Mouse (Mus musculus) Patski (cell line): ENCODE measurements at regions not wholly inside any gene's neighbourhood (a gene's known extent, or its start where the extent isn't known, plus 50 kb on each side); places are given as distances from the start of the nearest gene placed in this dataset.
A peak's percentile ranks its signal among the peaks of the same experiment; 100 is the strongest.

Experiments
- ATAC-seq: fragments of 100-300 bp; one replicate; pipeline ENCODE4 v1.8.0; 2021
- CTCF ChIA-PET: fragments of 350-600 bp; sonication (Branson Sonifier 250); formaldehyde crosslinking; loops from one replicate; lab custom pipeline; 2022; ENCODE audit warnings: inconsistent platforms; lab: Charles Lee
- POLR2A ChIA-PET: fragments of 350-600 bp; sonication (Branson Sonifier 250); formaldehyde crosslinking; loops from one replicate; lab custom pipeline; 2022; ENCODE audit warnings: antibody characterized with exemption, inconsistent platforms; lab: Charles Lee
- DNase-seq: peaks from one replicate; pipeline ENCODE4 v3.0.0-alpha.2; 2011; ENCODE audit warnings: low read depth, low spot score
- H3K27me3 ChIP-seq: fragments of 371-371 bp; one replicate; pipeline ENCODE4 v1.5.1; 2021
- CTCF ChIP-seq: fragments of 100-300 bp; IDR thresholded peaks from one replicate; pipeline ENCODE4 v1.5.1; 2021
- in situ Hi-C: fragments of 300-500 bp; cut with MboI; formaldehyde crosslinking; loops from 3 replicates; pipeline ENCODE4 v1.11.1; 2018; ENCODE audit warnings: low pct_unique_long_range_greater_than_20kb, mixed read lengths

- no peak for DNase-seq
- in situ Hi-C loops, result loop anchor here (5.0 kb wide), 1 partner anchor 482 kb away; no protein-coding TSS in a partner anchor
- CTCF ChIA-PET, result interaction anchor here (2.4 kb wide), 1 partner anchor 484 kb away, joined by 5 read pairs; no protein-coding TSS in a partner anchor
- TF ChIP-seq CTCF, result no peak
- no peak for ATAC-seq
- H3K27me3 ChIP-seq, result no peaks in the 10 kb centered on the region
- POLR2A ChIA-PET, result interaction anchor here (0.6 kb wide), 1 partner anchor 443 kb away, joined by 4 read pairs; no protein-coding TSS in a partner anchor
Measured at GRCm38 (mm10) chr9:41470010-41470409, 308.5 kb upstream of the Ubash3b start.

DNA sequence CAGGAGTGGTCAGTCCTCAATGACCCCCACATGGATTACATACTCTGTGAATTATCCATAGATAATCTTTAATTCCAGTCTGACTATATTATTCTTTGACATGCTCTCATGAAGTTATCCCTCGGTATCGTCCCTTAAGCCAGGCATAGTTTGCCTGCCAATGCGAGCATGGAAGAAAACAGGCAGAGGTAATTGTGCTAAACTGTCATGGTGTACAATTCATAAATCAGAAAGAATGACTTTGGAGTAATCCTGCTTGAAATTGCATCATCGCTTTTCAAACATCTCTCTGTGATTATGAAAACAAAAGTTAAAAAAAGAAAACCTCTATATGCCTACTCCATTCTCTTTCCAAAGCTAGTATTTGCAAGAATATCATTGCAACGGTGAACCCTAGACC is 307.9 kb upstream of the Ubash3b start:
- ChIA-PET POLR2A (interaction anchor here (0.6 kb wide), 1 partner anchor 443 kb away, joined by 4 read pairs; no protein-coding TSS in a partner anchor), CTCF (interaction anchor here (2.4 kb wide), 1 partner anchor 484 kb away, joined by 5 read pairs; no protein-coding TSS in a partner anchor)
- in situ Hi-C loops, result no loop called here
- no peak for TF ChIP-seq CTCF
- H3K27me3 ChIP-seq, result no peaks in the 10 kb centered on the region
- DNase-seq (no peak), ATAC-seq (no peak)

DNA sequence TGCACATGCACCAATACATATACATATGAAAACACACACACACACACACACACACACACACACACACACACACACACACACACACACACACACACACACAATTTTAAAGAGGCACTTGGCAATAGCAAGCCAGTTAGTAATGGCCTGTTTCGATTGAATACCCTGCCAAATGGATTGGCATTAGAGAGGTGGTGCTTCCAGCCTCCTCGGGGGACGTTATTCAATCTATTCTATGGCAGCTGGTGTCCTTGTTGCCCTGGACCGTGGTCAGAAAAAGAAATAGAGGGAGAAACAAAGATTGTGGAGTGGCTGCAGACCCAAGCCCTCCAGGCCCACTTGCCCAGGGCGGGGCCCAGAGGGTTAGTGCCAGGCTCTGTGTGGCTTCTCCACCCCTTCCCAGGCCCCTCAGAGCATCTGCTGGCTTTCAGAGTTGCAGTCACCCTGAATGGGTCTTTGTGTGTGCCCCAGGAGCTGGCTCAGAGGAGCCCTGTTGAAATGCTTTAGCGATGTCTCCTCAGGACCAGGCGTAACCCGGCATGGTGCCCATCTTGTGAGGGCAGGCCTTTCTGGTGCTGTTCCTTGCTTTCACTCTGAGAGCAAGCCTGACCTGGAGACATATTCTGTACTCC is 302.7 kb upstream of the Ubash3b start:
- in situ Hi-C loops, result loop anchor here (5.0 kb wide), 1 partner anchor 237 kb away; no protein-coding TSS in a partner anchor
- ChIA-PET POLR2A (interaction anchor here (0.6 kb wide), 1 partner anchor 179 kb away, joined by 4 read pairs; no protein-coding TSS in a partner anchor), CTCF (interaction anchor here (4.3 kb wide), 1 partner anchor 235 kb away, joined by 15 read pairs; no protein-coding TSS in a partner anchor)
- TF ChIP-seq CTCF, result no peak
- ATAC-seq (no peak), DNase-seq (no peak)
- no peaks in the 10 kb centered on the region for H3K27me3 ChIP-seq

- ChIA-PET POLR2A (no interaction called here), CTCF (interaction anchor here (0.6 to 4.3 kb wide), 9 partner anchors 12 to 492 kb away, joined by 3 to 15 read pairs (median 5); no protein-coding TSS in a partner anchor)
- TF ChIP-seq CTCF, result peak; percentile 92
- no peak for ATAC-seq
- H3K27me3 ChIP-seq, result no peaks in the 10 kb centered on the region
- in situ Hi-C loops, result loop anchor here (5.0 kb wide), 1 partner anchor 234 kb away; no protein-coding TSS in a partner anchor
- no peak for DNase-seq
Measured at GRCm38 (mm10) chr9:41461742-41462141, 300.2 kb upstream of the Ubash3b start.

GRCm38 (mm10) chr9:41460709-41461108 is 299.2 kb upstream of the Ubash3b start:
- no peak for TF ChIP-seq CTCF
- DNase-seq (no peak), ATAC-seq (no peak)
- ChIA-PET CTCF (interaction anchor here (0.9 to 4.3 kb wide), 4 partner anchors 13 to 493 kb away, joined by 3 to 15 read pairs (median 6); no protein-coding TSS in a partner anchor), POLR2A (no interaction called here)
- H3K27me3 ChIP-seq, result no peaks in the 10 kb centered on the region
- in situ Hi-C loops, result loop anchor here (5.0 kb wide), 1 partner anchor 233 kb away; no protein-coding TSS in a partner anchor

GRCm38 (mm10) chr9:41457003-41457402 is 295.5 kb upstream of the Ubash3b start:
- CTCF ChIA-PET, result no interaction called here
- in situ Hi-C loops, result no loop called here
- ATAC-seq, result no peak
- TF ChIP-seq CTCF, result no peak
- DNase-seq, result no peak
- no peaks in the 10 kb centered on the region for H3K27me3 ChIP-seq
- POLR2A ChIA-PET, result no interaction called here

- ChIA-PET CTCF (no interaction called here), POLR2A (interaction anchor here (0.6 kb wide), 1 partner anchor 366 kb away, joined by 8 read pairs; no protein-coding TSS in a partner anchor)
- in situ Hi-C loops, result no loop called here
- ATAC-seq, result no peak
- no peaks in the 10 kb centered on the region for H3K27me3 ChIP-seq
- TF ChIP-seq CTCF, result no peak
- DNase-seq, result no peak
Measured at GRCm38 (mm10) chr9:41451738-41452137, 290.2 kb upstream of the Ubash3b start.

GRCm38 (mm10) chr9:41449233-41449632 is 287.7 kb upstream of the Ubash3b start:
- no peak for TF ChIP-seq CTCF
- no peak for DNase-seq

GRCm38 (mm10) chr9:41447902-41448301 is 286.4 kb upstream of the Ubash3b start:
- no peaks in the 10 kb centered on the region for H3K27me3 ChIP-seq
- TF ChIP-seq CTCF, result no peak
- in situ Hi-C loops, result no loop called here
- ATAC-seq (no peak), DNase-seq (no peak)
- POLR2A ChIA-PET, result interaction anchor here (0.7 kb wide), 1 partner anchor 111 kb away, joined by 4 read pairs; no protein-coding TSS in a partner anchor
- CTCF ChIA-PET, result interaction anchor here (0.7 kb wide), 1 partner anchor 23 kb away, joined by 3 read pairs; no protein-coding TSS in a partner anchor

More at GRCm38 (mm10) chr9:41449233-41449632, 287.7 kb upstream of the Ubash3b start:
- ChIA-PET CTCF (interaction anchor here (1.5 kb wide), 1 partner anchor 242 kb away, joined by 3 read pairs; no protein-coding TSS in a partner anchor), POLR2A (interaction anchor here (0.8 kb wide), 1 partner anchor 22 kb away, joined by 3 read pairs; no protein-coding TSS in a partner anchor)
- no peaks in the 10 kb centered on the region for H3K27me3 ChIP-seq
- ATAC-seq, result no peak
- in situ Hi-C loops, result no loop called here

DNA sequence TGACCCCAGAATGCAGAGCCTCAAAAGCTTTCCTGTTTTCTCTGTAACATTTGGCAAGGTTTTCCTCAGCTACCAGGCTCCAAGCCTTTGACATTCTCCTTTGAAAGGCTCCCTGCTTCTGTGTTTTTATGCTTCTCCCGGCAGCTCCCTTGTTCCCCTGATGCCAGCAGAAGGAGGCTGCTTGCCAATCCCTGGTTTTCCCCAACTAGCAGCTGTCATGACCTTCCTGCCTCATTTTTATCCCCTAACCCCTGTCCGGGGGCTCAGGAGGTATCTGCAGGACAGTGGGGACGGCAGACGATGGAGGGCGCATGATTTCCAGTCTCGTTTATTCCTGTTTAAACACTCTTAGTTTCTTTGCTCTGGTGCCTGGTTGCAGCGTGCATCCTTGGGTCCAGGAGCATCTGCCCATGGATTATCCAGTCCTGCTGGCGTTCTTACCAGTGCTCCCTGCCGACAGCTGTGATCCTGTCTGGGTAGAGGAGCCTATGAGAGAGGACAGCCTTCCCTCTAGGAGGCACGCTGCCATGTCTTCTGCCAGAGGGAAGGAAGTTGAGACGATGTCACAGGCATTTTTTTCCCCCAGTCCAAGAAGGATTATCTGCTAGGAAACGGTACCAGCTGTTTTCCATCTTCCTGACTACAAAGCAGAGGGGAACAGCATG is 285.8 kb upstream of the Ubash3b start:
- ATAC-seq (no peak), DNase-seq (no peak)
- ChIA-PET POLR2A (interaction anchor here (0.5 kb wide), 1 partner anchor 346 kb away, joined by 3 read pairs; no protein-coding TSS in a partner anchor), CTCF (interaction anchor here (1.2 kb wide), 1 partner anchor 42 kb away, joined by 4 read pairs; no protein-coding TSS in a partner anchor)
- in situ Hi-C loops, result no loop called here
- H3K27me3 ChIP-seq, result no peaks in the 10 kb centered on the region
- no peak for TF ChIP-seq CTCF
